Mouse (Mus musculus): Measurements from ENCODE around the gene Nav1. TPM values are rescaled to one million over a fixed set of nuclear protein-coding genes. Genes with fewer than 3 reads are reported as not detected.
A peak's percentile ranks its signal among the peaks of the same experiment; 100 is the strongest.

Nav1 gene
- total RNA-seq, 2 experiments from 2014 or later = 17.2 to 29.5 TPM

- peak; percentile 33 for DNase-seq
Measured at GRCm38 (mm10) chr1:135583081-135583677, 23.9 kb downstream of the Nav1 start.

- no peak for DNase-seq
Measured at GRCm38 (mm10) chr1:135581001-135581400, 26.1 kb downstream of the Nav1 start.

- DNase-seq = no peak
Measured at GRCm38 (mm10) chr1:135579111-135579510, 28.0 kb downstream of the Nav1 start.

- no peak for DNase-seq
Measured at GRCm38 (mm10) chr1:135577793-135578192, 29.3 kb downstream of the Nav1 start.

GRCm38 (mm10) chr1:135575393-135575792, 31.7 kb downstream of the Nav1 start:
- DNase-seq = no peak

GRCm38 (mm10) chr1:135574451-135575208, 32.5 kb downstream of the Nav1 start:
- DNase-seq = no peak

GRCm38 (mm10) chr1:135572139-135572892, 34.8 kb downstream of the Nav1 start:
- no peak for DNase-seq

GRCm38 (mm10) chr1:135568087-135568486, 39.0 kb downstream of the Nav1 start:
- no peak for DNase-seq

- no peak for DNase-seq
Measured at GRCm38 (mm10) chr1:135566611-135567010, 40.5 kb downstream of the Nav1 start.

- no peak for DNase-seq
Measured at GRCm38 (mm10) chr1:135565775-135566174, 41.3 kb downstream of the Nav1 start.

GRCm38 (mm10) chr1:135564660-135565519, 42.2 kb downstream of the Nav1 start:
- no peak for DNase-seq

GRCm38 (mm10) chr1:135563781-135564414, 43.2 kb downstream of the Nav1 start:
- no peak for DNase-seq

GRCm38 (mm10) chr1:135562982-135563650, 44.0 kb downstream of the Nav1 start:
- no peak for DNase-seq

- DNase-seq = no peak
Measured at GRCm38 (mm10) chr1:135562115-135562514, 45.0 kb downstream of the Nav1 start.

- DNase-seq = no peak
Measured at GRCm38 (mm10) chr1:135561282-135561681, 45.8 kb downstream of the Nav1 start.

- DNase-seq = no peak
Measured at GRCm38 (mm10) chr1:135557976-135558375, 49.1 kb downstream of the Nav1 start.

- DNase-seq = no peak
Measured at GRCm38 (mm10) chr1:135555885-135556284, 51.2 kb downstream of the Nav1 start.

- no peak for DNase-seq
Measured at GRCm38 (mm10) chr1:135554632-135555260, 52.3 kb downstream of the Nav1 start.

GRCm38 (mm10) chr1:135553615-135554014, 53.5 kb downstream of the Nav1 start:
- DNase-seq = no peak

- DNase-seq = no peak
Measured at GRCm38 (mm10) chr1:135553154-135553553, 53.9 kb downstream of the Nav1 start.

- DNase-seq = no peak
Measured at GRCm38 (mm10) chr1:135550886-135551285, 56.2 kb downstream of the Nav1 start.

All from gastrocnemius, postnatal 10 days (tissue).